Mouse (Mus musculus) embryonic facial prominence, embryonic 10.5 days (tissue): Measurements from ENCODE around the gene Rimbp2. TPM values are rescaled to one million over a fixed set of nuclear protein-coding genes. Genes with fewer than 3 reads are reported as not detected.

Source experiments
- DNase-seq: peaks from one replicate; pipeline ENCODE4 v3.0.0-alpha.2; 2017; ENCODE audit warnings: low spot score
- H3K27ac ChIP-seq: fragments of 300-500 bp; sonication (generic); replicated peaks from 2 replicates; pipeline ENCODE4 v1.5.1; 2016; ENCODE audit warnings: mild to moderate bottlenecking
- H3K27me3 ChIP-seq: fragments of 300-500 bp; sonication (generic); replicated peaks from 2 replicates; pipeline ENCODE4 v1.6.1; 2016; ENCODE audit warnings: low read depth, mild to moderate bottlenecking; ENCODE audit not compliant: poor library complexity, severe bottlenecking
- H3K36me3 ChIP-seq: fragments of 300-500 bp; sonication (generic); replicated peaks from 2 replicates; pipeline ENCODE4 v1.6.1; 2016; ENCODE audit warnings: mild to moderate bottlenecking, moderate library complexity
- H3K4me1 ChIP-seq: fragments of 300-500 bp; sonication (generic); 2 replicates; pipeline ENCODE4 v1.6.1; 2016
- H3K4me3 ChIP-seq: fragments of 300-500 bp; sonication (generic); 2 replicates; pipeline ENCODE4 v1.5.1; 2016; ENCODE audit warnings: mild to moderate bottlenecking, moderate library complexity
- H3K9me3 ChIP-seq: fragments of 300-500 bp; sonication (generic); 2 replicates; pipeline ENCODE4 v1.6.1; 2016; ENCODE audit warnings: mild to moderate bottlenecking
- WGBS: fragments of 180-500 bp; shearing (Covaris S2); methylation state at CpG from one replicate; pipeline ENCODE4 v1.1.7; 2016; 5-methylcytosine and 5-hydroxymethylcytosine counted together
- polyA plus RNA-seq: library from polyadenylated mRNA; unstranded; fragments of >200 nt; fragmentation: Nextera tagmentation; extraction: Ambion mirVana; gene quantifications from 2 replicates; pipeline ENCODE4 v1.2.1, GENCODE M21; 2016

Rimbp2 gene
- polyA plus RNA-seq, 1 experiment from 2014 or later: 0.42 TPM

DNA sequence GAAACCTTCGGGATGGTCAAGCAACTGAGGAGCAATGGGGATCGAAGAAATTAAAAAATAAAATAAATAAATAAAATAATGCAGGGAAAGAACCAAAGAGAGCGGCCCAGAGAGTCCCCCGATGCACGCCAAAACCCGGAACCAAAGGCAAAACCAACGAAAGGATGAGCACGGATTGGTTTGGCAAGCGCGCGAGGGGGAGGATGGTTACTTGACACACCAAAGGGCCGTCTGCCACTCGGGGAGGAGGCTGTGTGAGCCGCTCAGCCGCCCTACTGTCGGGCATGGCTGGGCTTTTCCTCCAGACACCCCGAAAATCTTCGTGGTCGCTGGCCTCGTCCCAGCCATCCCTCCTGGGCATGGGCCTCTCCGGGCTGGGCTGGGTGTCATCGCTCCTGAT, 171.7 kb downstream of the Rimbp2 start:
- H3K36me3 ChIP-seq: no peaks in the 10 kb centered on the region
- 0 out of 2 replicates have a peak overlapping the region, but pooled peaks have one; percentile 11 for H3K4me3 ChIP-seq
- H3K27ac ChIP-seq: no peak overlapping the region
- no peak for DNase-seq
- peaks cover 13% of the 10 kb centered on the region for H3K4me1 ChIP-seq
- no peaks in the 10 kb centered on the region for H3K9me3 ChIP-seq
- 70% methylated on average over 22 of the region's 22 CpGs for WGBS
- H3K27me3 ChIP-seq: 0 out of 2 replicates have a peak, but pooled peaks cover 5% of the 10 kb centered on the region

- Histone ChIP-seq H3K4me3 (no peak overlapping the region), H3K4me1 (no peaks in the 10 kb centered on the region), H3K27me3 (no peaks in the 10 kb centered on the region), H3K27ac (no peak overlapping the region), H3K9me3 (no peaks in the 10 kb centered on the region), H3K36me3 (no peaks in the 10 kb centered on the region)
- 67% methylated on average over 2 of the region's 2 CpGs for WGBS
- DNase-seq: no peak
Measured at GRCm38 (mm10) chr5:128776386-128776785, 176.9 kb downstream of the Rimbp2 start.

DNA sequence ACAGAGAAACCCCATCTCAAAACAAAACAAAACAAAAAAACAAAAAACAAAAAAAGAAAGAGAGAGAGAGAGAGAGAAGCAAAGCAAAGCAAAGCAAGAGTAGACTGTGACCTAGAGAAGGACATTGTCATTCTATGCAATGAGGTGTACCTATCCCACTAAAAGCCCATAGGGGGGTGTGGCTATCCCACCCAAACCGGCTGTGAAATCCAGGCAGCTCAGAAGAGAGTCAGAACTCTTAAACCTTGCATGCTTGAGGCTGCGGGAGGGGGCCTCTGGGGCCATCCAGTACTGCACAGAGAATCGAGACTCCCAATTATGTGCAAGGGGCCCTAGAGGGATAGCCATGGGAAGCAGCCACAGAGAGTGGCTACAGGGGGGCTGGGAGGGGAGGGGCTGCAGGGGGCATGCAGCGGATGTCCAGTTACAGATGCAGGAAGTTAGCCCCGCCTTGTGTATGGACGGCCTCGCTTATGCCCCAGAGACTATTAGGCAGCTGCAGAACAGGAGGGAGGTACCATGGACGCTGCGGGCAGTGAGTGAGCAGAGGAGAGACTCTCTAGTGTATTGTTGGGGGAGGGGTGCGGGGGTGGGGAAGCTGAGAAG, 184.2 kb downstream of the Rimbp2 start:
- H3K9me3 ChIP-seq: no peaks in the 10 kb centered on the region
- peak overlapping the region; percentile 48 for H3K4me3 ChIP-seq
- 9% methylated on average over 10 of the region's 10 CpGs for WGBS
- peaks cover 18% of the 10 kb centered on the region for H3K4me1 ChIP-seq
- no peaks in the 10 kb centered on the region for H3K27me3 ChIP-seq
- H3K27ac ChIP-seq: peak overlapping the region; percentile 74
- no peaks in the 10 kb centered on the region for H3K36me3 ChIP-seq
- peak; percentile 70 for DNase-seq

GRCm38 (mm10) chr5:128761118-128761517, 192.2 kb downstream of the Rimbp2 start:
- H3K4me1 ChIP-seq: peaks cover 12% of the 10 kb centered on the region
- no peaks in the 10 kb centered on the region for H3K27me3 ChIP-seq
- 40% methylated on average over 8 of the region's 8 CpGs for WGBS
- no peaks in the 10 kb centered on the region for H3K9me3 ChIP-seq
- H3K36me3 ChIP-seq: no peaks in the 10 kb centered on the region
- no peak overlapping the region for H3K4me3 ChIP-seq
- DNase-seq: peak; percentile 55
- no peak overlapping the region; the same call in 1 of the 2 replicates for H3K27ac ChIP-seq

- no peak overlapping the region for H3K27ac ChIP-seq
- no peak overlapping the region for H3K4me3 ChIP-seq
- no peak for DNase-seq
- H3K27me3 ChIP-seq: 0 out of 2 replicates have a peak, but pooled peaks cover 3% of the 10 kb centered on the region
- 84% methylated on average over 8 of the region's 8 CpGs for WGBS
- H3K9me3 ChIP-seq: no peaks in the 10 kb centered on the region
- H3K36me3 ChIP-seq: no peaks in the 10 kb centered on the region
- no peaks in the 10 kb centered on the region; the same call in 1 of the 2 replicates for H3K4me1 ChIP-seq
Measured at GRCm38 (mm10) chr5:128746261-128746660, 207.0 kb downstream of the Rimbp2 start.

DNA sequence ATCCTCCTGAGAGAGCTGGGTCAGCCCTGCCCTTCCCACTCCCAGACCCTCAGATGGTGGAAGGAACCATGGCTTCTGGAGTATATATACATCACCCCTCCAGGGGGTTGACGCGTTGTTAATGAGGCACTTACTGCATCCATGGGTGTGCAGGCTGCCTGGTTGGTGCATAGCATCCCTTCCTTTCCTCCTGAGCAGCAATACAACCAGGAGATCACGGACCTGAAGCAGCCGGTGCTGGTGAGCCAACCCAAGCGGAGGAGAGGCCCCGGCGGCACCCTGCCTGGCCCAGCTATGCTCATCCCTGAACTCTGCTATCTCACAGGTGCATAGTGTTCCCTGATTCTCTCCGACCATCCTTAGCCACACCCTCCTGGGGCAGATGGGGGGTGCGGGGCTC, 208.1 kb downstream of the Rimbp2 start:
- Histone ChIP-seq H3K36me3 (no peaks in the 10 kb centered on the region), H3K27ac (no peak overlapping the region), H3K9me3 (no peaks in the 10 kb centered on the region), H3K4me1 (no peaks in the 10 kb centered on the region; the same call in 1 of the 2 replicates), H3K27me3 (peaks cover 12% of the 10 kb centered on the region), H3K4me3 (no peak overlapping the region)
- no peak for DNase-seq
- WGBS: 84% methylated on average over 9 of the region's 9 CpGs

GRCm38 (mm10) chr5:128744351-128744750, 208.9 kb downstream of the Rimbp2 start:
- Histone ChIP-seq H3K36me3 (no peaks in the 10 kb centered on the region), H3K27ac (no peak overlapping the region), H3K27me3 (peaks cover 21% of the 10 kb centered on the region), H3K4me3 (no peak overlapping the region), H3K9me3 (no peaks in the 10 kb centered on the region), H3K4me1 (peaks cover 7% of the 10 kb centered on the region)
- no peak for DNase-seq
- WGBS: 88% methylated on average over 6 of the region's 6 CpGs

- Histone ChIP-seq H3K4me3 (peak overlapping the region; percentile 25), H3K27me3 (peaks cover 47% of the 10 kb centered on the region), H3K4me1 (peaks cover 11% of the 10 kb centered on the region), H3K27ac (no peak overlapping the region), H3K9me3 (no peaks in the 10 kb centered on the region), H3K36me3 (no peaks in the 10 kb centered on the region)
- DNase-seq: no peak
- WGBS: 29% methylated on average over 8 of the region's 8 CpGs
Measured at GRCm38 (mm10) chr5:128739838-128740171, 213.5 kb downstream of the Rimbp2 start.

- H3K27ac ChIP-seq: no peak overlapping the region
- peaks cover 47% of the 10 kb centered on the region for H3K27me3 ChIP-seq
- no peak for DNase-seq
- peaks cover 11% of the 10 kb centered on the region for H3K4me1 ChIP-seq
- H3K36me3 ChIP-seq: no peaks in the 10 kb centered on the region
- peak overlapping the region; percentile 25 for H3K4me3 ChIP-seq
- 36% methylated on average over 16 of the region's 17 CpGs for WGBS
- no peaks in the 10 kb centered on the region for H3K9me3 ChIP-seq
Measured at GRCm38 (mm10) chr5:128739168-128739837, 214.0 kb downstream of the Rimbp2 start.

GRCm38 (mm10) chr5:128735921-128736320, 217.4 kb downstream of the Rimbp2 start:
- 71% methylated on average over 22 of the region's 22 CpGs for WGBS
- no peak for DNase-seq
- Histone ChIP-seq H3K27me3 (peaks cover 41% of the 10 kb centered on the region), H3K4me1 (peaks cover 11% of the 10 kb centered on the region), H3K36me3 (no peaks in the 10 kb centered on the region), H3K9me3 (no peaks in the 10 kb centered on the region), H3K4me3 (no peak overlapping the region), H3K27ac (no peak overlapping the region)

- Histone ChIP-seq H3K4me3 (no peak overlapping the region), H3K27ac (no peak overlapping the region), H3K4me1 (peaks cover under 1% of the 10 kb centered on the region; the same call in 1 of the 2 replicates), H3K36me3 (no peaks in the 10 kb centered on the region), H3K27me3 (peaks cover 22% of the 10 kb centered on the region), H3K9me3 (no peaks in the 10 kb centered on the region)
- WGBS: 7% methylated on average over 6 of the region's 6 CpGs
- DNase-seq: peak; percentile 65
Measured at GRCm38 (mm10) chr5:128733955-128734354, 219.3 kb downstream of the Rimbp2 start.

DNA sequence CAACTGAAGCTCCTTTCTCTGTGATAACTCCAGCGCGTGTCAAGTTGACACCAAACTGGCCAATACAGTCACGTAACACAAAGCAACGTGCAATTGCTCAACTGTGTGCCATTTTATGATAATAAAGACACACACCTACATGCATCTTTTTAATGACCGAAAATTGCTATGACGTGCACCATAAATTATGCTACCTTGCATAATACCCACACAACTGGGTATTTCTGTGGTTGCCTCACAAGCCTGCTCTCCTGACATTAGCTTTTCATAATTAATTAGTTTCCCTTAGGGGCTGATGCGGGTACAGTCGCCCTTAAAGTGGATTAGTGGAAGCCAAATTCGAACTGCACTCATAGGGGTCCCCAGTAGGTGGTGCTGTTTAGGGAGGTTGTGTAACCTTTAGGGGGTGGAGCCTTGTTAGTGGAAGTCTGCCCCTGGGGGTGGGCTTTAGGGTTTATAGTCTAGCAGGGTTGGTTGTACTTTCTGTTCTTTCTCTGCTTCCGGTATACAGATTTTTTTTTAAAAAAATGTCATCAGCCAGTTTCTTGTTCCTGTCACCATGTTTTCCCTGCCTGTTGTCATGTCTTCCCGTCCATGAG, 220.8 kb downstream of the Rimbp2 start:
- no peaks in the 10 kb centered on the region for H3K36me3 ChIP-seq
- WGBS: 73% methylated on average over 11 of the region's 11 CpGs
- H3K27me3 ChIP-seq: peaks cover 8% of the 10 kb centered on the region; the same call in 1 of the 2 replicates
- no peak overlapping the region for H3K27ac ChIP-seq
- no peaks in the 10 kb centered on the region for H3K9me3 ChIP-seq
- H3K4me1 ChIP-seq: no peaks in the 10 kb centered on the region
- H3K4me3 ChIP-seq: no peak overlapping the region
- peak; percentile 39 for DNase-seq

- Histone ChIP-seq H3K27me3 (no peaks in the 10 kb centered on the region), H3K36me3 (no peaks in the 10 kb centered on the region), H3K4me1 (no peaks in the 10 kb centered on the region), H3K27ac (no peak overlapping the region), H3K9me3 (no peaks in the 10 kb centered on the region), H3K4me3 (no peak overlapping the region)
- peak; percentile 65 for DNase-seq
- WGBS: 40% methylated on average over 5 of the region's 5 CpGs
Measured at GRCm38 (mm10) chr5:128730634-128731033, 222.7 kb downstream of the Rimbp2 start.
